Mouse (Mus musculus): ENCODE data around the gene Tgtp2.
"Not testable (repeated sequence)": the region's sequence is repeated elsewhere in the genome, so short reads cannot be mapped to it uniquely, and the experiment has no call there.

Gene Tgtp2

DNA sequence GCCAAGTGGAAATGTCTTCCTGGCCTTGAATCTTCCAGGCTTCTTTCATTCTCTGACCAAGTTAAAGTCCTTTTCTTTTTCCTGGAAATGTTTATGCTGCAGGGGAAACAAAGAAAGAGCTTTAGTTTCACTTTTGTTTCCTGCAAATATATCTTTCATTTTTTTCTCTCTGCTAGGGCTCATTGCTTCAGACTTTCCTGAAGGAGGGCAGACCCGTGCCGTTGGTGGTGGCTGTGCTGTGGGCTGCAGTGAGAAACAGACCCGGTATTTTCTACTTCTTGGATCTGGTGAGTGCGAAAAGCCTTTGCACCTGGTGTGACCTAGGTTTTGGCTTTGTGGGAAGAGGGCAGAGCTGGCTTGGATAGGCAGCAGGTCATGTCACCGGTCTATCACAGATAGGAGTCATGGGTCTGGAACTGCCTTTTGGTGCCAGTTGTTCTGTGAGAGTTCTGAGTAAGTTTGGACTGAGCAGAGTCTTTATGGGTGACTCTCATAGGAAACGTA, 22.9 kb upstream of the Tgtp2 start:
- DNase-seq (ENCODE audit: low read depth in 1 of 2, low spot score in 2 of 2), result no peak

DNA sequence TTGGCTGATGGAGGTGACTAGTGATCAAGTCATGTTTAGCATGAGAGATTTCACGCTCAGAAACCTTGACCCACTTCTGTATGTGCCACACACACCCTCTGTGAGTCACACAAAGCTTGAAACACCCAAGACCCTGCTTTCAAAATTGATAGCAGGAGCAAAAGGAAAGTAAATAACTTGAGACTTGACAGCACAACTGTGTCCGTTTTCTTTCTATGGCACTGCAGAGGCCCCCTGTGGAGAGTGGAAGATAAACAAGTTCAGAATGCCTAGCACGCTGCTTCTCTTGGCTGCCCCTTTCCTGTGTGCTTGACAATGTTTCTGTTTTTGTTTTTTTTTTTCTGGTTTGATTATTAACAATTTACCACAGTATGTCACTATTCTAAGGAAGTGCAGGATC, 20.9 kb upstream of the Tgtp2 start:
- DNase-seq (ENCODE audit: low read depth in 1 of 2, low spot score in 2 of 2), result no peak

DNA sequence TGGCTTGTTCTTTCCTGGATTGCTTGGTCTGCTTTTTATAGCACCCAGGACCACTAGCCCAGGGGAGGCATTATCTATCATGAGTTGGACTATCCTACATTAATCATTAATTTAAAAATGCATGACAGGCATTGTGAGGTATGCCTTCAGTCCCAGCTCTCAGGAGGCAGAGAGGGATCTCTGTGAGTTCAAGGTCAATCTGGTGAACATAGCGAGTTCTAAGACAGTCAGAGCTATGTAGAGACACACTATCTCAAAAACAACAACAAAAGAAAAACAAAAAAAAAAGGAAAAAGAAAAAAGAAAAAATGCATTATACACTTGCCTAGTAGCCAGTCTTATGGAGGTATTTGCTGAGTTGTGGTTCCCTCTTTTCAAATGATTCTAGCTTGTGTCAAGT, 20.4 kb upstream of the Tgtp2 start:
- no peak for DNase-seq (ENCODE audit: low read depth in 1 of 2, low spot score in 2 of 2)

DNA sequence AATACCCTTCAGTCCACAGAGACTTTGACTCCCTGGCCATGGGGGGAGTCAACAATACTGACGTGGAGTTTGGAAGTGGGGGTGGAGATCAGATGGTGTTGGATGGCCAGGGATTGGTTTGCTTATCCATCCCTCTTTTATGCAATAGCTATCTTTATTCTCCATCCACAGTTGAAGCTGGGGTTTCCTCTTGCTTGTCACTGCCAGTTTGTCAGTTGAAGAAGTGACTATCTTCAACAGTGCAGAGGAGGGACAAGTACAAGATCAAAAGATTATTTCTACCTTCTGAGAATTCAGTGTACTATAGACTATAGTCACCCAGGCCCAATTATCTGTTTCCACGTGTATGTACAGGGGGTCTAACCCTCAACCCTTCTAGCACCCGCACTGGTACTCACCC, 19.8 kb upstream of the Tgtp2 start:
- DNase-seq (ENCODE audit: low read depth in 1 of 2, low spot score in 2 of 2), result no peak

DNA sequence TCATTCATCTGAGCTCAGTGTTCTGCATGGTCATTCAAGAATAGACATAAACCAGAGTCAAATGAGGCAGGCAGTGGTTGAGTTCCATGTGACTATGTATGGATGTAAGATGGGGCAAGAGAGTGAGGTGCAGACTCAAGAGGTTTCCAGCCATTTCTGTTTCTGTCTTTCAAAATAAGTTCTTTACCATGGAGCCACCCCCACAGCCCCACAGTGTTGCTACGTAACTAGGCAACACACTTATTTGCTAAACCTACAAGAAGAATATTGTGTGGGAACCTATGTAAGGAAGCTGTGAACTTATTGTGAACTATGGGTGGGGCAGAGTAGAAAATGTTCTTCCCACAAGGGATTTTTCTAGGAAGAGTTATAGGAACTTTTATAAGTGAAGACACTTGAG, 19.1 kb upstream of the Tgtp2 start:
- no peak for DNase-seq (ENCODE audit: low read depth in 1 of 2, low spot score in 2 of 2)

DNA sequence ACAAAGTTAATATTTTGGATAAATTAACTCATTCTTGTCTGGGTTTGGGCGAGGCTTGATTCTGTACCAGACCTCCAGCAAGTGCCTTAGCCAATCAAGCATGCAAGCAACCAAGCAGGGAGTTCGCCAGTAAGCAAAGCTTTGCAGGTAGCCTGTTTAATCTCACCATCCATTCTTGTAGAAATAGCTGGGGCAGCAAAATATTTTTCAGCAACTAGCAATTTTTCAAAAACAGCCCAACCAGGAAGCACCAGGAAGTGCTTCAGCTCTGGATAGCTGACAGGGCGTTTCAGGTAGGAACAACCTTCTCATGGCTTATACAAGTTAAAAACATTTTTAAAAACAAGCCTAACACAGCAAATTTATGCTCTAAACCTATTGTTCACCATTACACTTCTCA, 17.9 kb upstream of the Tgtp2 start:
- no peak for DNase-seq (ENCODE audit: low read depth in 1 of 2, low spot score in 2 of 2)

DNA sequence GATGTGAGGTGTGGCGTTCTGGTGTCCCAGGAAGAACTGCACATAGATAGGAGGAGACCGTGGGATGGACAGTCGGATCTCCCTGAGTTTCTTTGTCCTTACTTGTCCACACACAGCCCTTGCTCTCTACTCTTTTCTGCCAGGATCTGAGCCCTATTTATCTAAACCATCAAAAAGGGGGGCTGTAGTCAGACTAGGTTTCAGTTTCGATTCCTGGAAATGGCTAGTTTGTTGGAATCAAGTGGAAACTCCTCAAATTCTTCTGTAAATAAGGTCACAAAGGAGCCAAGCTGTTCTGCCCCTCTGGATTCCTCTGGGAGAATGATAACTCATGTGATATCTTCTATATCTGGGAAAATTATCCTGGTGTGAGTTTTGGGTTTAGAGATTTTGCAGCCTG, 17.4 kb upstream of the Tgtp2 start:
- DNase-seq (ENCODE audit: low read depth in 1 of 2, low spot score in 2 of 2), result no peak

DNA sequence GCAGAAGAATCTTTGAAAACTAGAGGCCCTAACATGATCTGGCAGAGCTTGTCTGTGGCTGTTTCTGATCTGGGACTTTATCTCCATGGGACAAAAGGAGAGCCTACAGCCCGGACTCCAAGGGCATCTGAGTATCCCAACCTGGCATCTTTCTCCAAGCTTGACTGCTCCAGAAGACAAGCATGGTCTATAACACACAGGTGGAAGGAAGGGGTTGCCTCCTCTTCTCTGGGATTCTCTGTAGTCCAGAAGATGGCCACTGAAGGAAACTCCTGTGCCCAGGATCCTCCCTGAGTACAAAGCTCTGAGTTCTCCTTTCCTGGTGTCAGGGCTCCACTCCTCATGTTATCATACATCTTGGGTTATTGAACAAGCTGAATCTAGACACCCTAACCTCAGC, 16.6 kb upstream of the Tgtp2 start:
- no peak for DNase-seq (ENCODE audit: low read depth in 1 of 2, low spot score in 2 of 2)

DNA sequence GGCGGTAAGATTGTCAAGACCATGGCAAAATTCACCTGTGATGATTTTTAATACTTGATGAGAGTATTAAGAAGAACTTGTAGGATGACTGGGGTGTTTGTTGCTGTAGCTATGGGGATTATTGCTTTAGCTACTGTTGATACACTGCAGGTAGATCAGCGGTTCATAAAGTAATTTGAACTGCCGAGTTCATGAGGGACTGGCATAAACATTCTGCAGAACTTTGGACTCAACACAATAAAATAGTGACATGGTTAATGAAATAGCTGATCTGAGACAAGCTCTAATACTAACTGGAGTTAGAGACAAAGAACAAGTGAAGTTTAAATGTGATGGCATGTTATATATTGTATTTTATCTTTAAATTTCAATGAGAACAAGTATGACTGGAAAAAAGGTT, 14.7 kb upstream of the Tgtp2 start:
- DNase-seq (ENCODE audit: low read depth in 1 of 2, low spot score in 2 of 2), result no peak

DNA sequence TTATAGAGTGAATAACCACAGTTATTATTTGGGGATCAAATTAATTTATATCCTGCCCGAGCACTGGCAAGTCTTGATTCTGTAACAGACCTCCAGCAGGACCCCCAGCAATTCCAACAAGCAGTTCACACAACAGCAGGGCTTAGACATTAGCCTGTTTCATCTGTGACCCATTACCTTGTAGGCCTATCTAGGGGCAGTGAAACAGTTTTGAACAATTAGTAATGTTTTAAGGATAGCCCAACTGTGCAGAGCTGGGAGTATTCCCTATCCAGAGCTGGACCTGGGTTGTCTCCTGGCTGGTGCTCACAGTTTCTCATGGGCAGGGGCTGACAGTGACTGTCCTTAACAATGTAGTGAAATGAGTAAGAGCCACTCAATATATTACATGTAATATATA, 13.0 kb upstream of the Tgtp2 start:
- no peak for DNase-seq (ENCODE audit: low read depth in 1 of 2, low spot score in 2 of 2)

DNA sequence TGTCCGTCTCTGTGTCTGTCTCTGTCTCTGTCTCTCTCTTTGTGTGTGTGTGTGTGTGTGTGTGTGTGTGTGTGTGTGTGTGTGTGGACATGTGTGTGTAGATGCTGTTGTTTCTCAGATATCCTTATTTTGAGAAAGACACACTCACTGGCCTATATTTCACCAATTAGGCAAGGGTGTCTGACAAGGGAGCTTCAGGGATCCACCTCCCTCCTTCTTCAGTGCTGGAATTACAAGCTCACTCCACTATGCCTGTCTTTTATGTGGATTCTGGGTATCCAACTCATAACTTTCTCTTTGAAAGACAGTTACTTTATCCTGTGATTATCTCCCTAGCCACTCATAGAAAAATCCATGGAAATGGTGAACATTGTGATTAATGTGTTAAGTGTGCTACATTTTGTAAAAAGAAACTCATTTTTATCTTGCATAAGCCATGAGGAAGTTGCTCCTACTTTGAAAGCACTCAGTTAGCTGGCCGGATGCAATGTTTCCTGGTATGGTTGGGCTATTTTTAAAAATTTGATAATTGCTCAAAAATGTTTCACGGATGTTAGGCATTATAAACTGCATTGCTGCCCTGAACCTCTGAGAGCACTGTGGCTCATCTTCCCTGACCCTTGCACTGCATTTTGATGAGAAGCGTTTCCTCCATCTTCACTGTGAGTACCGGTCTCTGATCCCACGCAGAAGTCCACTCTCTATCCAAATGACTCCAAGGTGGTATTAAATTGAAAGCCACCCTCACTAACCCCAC, 12.2 kb upstream of the Tgtp2 start, which contains the start of gene Ifi47:
TSS of gene Ifi47 (plus strand) at position 587 of the 757 bp plus-strand sequence.
- not testable (repeated sequence) for DNase-seq (ENCODE audit: low read depth in 1 of 2, low spot score in 2 of 2)

DNA sequence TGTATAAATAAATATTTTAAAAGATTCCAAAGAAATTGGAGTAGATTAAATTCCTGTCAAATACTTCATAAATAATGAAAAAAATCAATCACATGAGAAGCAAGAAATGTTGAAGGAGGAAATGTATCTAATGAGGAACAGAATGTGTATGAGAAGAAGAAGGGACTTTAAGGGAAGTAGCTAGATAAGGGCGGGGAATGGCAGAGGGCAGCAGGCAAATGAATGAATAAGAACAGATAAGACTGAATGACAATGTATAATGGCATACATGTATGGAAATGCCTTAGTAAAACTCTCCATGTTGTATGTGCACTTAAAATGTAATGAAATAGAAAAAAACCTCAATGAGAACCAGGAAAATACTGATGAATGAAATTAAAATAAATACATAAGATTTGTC, 4.4 kb upstream of the Tgtp2 start:
- DNase-seq (ENCODE audit: low read depth in 1 of 2, low spot score in 2 of 2), result no peak

DNA sequence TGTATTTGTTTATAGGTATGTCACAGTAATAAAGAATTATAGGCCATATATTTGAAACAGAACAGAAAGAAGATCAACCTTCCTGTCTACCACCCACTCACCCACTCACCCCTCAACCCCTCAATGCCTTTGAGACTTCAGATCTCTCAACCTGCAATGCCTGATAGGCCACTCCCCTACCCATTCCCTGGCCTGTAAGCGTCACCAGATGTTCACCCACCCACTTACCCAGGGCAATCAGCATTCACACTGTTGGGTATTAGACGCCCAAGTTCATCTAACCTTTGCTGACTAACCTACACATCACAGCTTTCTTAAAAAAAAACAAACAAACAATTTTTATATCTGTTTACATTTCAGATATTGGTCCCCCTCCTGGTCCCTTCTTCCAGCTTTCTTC, 2.1 kb downstream of the Tgtp2 start:
- DNase-seq (ENCODE audit: low read depth in 1 of 2, low spot score in 2 of 2), result not testable (repeated sequence)

DNA sequence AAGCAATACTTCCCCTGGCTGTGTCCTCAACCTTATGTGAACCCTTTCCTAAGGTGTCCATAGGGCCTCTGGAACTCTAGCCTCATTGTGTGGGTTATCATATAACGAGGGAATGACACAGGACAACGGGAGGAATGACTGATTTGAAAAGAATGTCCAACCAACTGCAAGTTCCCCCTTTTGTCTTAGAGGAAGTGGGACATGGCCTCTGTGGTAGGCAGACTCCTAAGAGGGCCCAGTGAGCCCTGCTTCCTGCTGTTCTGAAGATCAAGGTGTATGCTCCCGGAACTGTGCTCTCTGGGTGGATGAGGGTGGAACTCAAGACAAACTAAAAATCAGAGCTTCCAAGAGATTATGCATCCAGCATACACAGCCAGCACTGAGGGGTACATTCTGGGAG, 3.9 kb downstream of the Tgtp2 start:
- DNase-seq (ENCODE audit: low read depth in 1 of 2, low spot score in 2 of 2), result not testable (repeated sequence)

DNA sequence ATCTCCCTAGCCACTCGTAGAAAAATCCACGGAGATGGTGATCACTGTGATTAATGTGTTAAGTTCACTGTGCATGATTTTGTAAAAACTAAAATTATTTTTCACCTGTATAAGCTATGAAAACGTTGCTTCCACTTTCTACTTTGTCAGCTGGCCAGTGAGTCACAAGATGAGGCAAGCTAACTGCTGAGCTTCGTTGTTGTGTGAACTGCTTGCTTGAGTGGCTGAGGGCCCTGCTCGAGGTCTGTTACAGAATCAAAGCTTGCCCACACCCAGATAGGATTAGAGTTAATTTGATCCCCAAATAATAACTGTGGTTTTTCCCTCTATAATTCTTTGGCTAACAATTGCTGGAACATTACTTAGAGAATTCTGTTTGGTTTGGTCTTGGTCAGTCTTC, 12.1 kb downstream of the Tgtp2 start:
- not testable (repeated sequence) for DNase-seq (ENCODE audit: low read depth in 1 of 2, low spot score in 2 of 2)

DNA sequence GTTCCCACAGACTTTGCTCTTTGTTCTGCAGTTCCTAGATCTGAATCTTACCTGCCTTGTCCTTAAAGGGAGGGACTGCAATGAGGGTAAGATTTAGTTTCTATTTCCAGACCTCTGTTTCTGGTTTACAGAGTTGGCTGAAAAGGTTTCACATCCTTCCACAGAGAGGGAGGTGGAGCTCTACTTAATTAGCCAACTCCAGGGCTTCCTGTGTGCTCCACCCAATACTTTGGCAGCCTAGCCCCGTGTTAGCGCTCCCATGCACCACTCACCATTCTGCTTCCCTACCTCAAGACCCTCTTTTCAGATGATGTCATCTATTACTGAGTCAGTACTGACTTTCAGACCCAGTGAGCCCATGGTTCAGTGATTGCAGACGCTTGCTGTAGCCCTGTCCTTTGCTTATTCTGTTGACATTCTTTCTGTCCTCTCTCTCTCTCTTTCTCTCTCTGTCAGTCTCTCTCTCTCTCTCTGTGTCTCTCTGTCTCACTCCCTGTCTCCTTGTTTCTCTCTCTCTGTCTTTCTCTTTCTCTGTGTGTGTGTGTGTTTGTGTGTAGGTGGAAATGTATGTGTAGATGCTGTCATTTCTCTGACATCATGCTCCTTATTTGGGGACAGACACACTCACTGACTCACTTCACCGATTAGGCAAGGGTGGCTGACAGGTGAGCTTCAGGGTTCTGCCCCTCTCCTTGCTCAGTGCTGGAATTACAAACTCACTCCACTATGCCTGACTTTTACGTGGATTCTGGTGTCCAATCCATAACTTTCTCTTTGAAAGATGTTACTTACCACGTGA, 12.7 kb downstream of the Tgtp2 start, which contains the start of gene 9930111J21Rik2:
TSS of gene 9930111J21Rik2 (minus strand) at position 150 of the 799 bp plus-strand sequence.
- not testable (repeated sequence) for DNase-seq (ENCODE audit: low read depth in 1 of 2, low spot score in 2 of 2)

DNA sequence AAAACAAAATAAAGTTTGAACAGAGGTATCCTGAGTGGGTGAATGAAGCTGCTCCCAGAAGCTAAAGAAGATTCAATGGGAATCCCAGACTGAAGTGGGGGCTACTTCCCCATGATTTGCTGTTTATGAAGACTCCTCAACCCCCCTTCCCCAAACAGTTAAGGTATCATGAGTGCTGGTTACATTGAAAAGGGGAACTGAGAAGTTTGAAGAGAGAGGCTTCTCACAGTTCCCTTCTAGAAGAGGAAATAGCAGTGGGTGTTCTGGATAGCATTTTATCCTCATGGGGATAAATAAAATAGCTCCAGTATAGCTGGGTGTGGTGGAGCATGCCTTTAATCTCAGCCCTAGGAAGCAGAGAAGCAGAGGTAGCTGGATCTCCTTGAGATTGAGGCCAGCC, 13.9 kb downstream of the Tgtp2 start:
- DNase-seq (ENCODE audit: low read depth in 1 of 2, low spot score in 2 of 2), result not testable (repeated sequence)

DNA sequence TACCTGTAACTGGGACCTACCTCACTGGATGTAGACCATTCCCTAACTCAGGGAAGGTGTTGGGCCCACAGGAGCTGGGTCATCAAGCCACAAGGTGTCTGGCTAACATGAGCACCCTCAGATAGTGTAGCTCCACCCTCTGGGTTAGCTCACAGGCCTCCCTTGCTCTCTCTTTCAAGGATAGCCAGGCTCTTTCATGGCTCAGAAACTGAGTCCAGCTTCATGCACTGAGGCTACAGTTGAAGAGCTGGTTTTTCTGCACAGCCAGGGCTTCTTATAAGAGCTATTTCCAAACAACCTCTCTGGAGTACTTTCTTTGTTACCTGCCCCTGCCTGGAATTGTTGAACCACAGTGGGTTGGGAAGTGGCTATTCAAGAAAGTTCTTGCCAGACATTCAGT, 51.9 kb downstream of the Tgtp2 start:
- DNase-seq (ENCODE audit: low read depth in 1 of 2, low spot score in 2 of 2), result not testable (repeated sequence)
